In the genomic region with DNA sequence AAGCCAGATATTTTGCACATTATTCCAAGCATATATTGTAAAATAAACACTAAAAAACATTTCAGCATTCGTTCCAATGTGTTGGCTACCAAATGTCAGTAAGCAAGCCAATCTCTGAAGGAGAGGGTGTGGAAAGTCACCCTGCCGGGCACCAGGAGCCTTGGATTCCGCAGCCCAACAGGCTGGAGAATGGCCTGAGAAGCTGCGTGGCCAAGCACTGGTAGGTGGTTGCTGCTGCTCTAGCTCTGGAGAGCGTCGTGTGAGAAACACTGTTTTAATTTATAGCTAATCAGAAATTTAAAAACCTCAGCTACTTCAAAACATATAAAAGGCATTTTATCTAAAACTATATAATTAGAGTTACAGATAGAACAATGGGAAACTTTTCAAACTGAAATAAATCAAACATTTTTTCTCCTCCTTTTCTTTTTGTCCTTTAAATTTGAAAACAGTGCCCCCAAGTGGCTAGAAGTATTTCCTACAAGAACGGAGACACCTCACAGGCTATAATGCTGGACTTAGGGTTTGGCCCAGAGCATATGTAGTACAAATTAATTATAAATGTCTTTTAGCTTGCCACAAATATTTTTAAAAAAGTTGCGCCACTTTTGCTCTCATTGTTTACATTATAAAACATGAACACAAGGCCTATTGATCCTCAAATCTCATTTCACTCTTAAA, we compare ENCODE assay signal across 8 mouse cellular contexts.
A peak's percentile ranks its signal among the peaks of the same experiment; 100 is the strongest.
DNase-seq lines count a peak whose midpoint lies in the region; ATAC-seq and TF ChIP-seq lines count a peak whose summit lies in the region.

No protein-coding gene starts in this region.

- H3K4me1 ChIP-seq in intestine, embryonic 15.5 days (replicated peaks): no peaks in the 10 kb centered on the region
- no peaks in the 10 kb centered on the region for H3K4me1 ChIP-seq in midbrain, postnatal 0 days (ENCODE audit: insufficient read depth, low read length)
- H3K4me1 ChIP-seq in thymus, adult 2 months (replicated peaks; ENCODE audit: control insufficient read depth, insufficient read depth, low read length): no peaks in the 10 kb centered on the region

- peak; percentile 76 for TF ChIP-seq CTCF in midbrain, postnatal 0 days (IDR thresholded peaks at IDR 0.05)
- TF ChIP-seq CTCF in thymus, adult 2 months (IDR thresholded peaks at IDR 0.05; ENCODE audit: borderline replicate concordance, control insufficient read depth, extremely low read depth, insufficient read depth, low read length, poor library complexity): no peak

- H3K9me3 ChIP-seq in intestine, embryonic 15.5 days: no peaks in the 10 kb centered on the region
- H3K9me3 ChIP-seq in midbrain, postnatal 0 days (ENCODE audit: low read length): no peaks in the 10 kb centered on the region

- 28% methylated on average over 8 of the region's 8 CpGs for WGBS in intestine, embryonic 15.5 days
- WGBS in midbrain, postnatal 0 days: 21% methylated on average over 8 of the region's 8 CpGs
- WGBS in thymus, adult 2 months: 48% methylated on average over 8 of the region's 8 CpGs

- no peaks in the 10 kb centered on the region for H3K27me3 ChIP-seq in intestine, embryonic 15.5 days (replicated peaks)
- no peaks in the 10 kb centered on the region for H3K27me3 ChIP-seq in midbrain, postnatal 0 days (ENCODE audit: insufficient read depth, low read length)
- H3K27me3 ChIP-seq in thymus, adult 2 months (ENCODE audit: control insufficient read depth, insufficient read depth, low read length): no peaks in the 10 kb centered on the region

- H3K27ac ChIP-seq in intestine, embryonic 15.5 days: no peak overlapping the region
- no peak overlapping the region for H3K27ac ChIP-seq in midbrain, postnatal 0 days (ENCODE audit: low read depth, low read length)
- H3K27ac ChIP-seq in thymus, adult 2 months (ENCODE audit: control insufficient read depth, insufficient read depth, low read length): no peak overlapping the region

- ATAC-seq in intestine, embryonic 15.5 days: 0 out of 2 replicates have a peak, but pooled peaks have one; percentile 34
- ATAC-seq in midbrain, postnatal 0 days (ENCODE audit: low FRiP score): no peak

- no peak overlapping the region for H3K4me3 ChIP-seq in intestine, embryonic 15.5 days (replicated peaks)
- no peak overlapping the region for H3K4me3 ChIP-seq in midbrain, postnatal 0 days (ENCODE audit: low read depth, low read length)
- no peak overlapping the region for H3K4me3 ChIP-seq in thymus, adult 2 months (ENCODE audit: control insufficient read depth, insufficient read depth, low read length)

- peak; percentile 34 for DNase-seq in kidney, adult 9 months
- DNase-seq in kidney, adult 11 months: no peak
- DNase-seq in NIH3T3 (ENCODE audit: low read depth): peak; percentile 62
- DNase-seq in embryo, embryonic 9.5 days (ENCODE audit: extremely low spot score): peak; percentile 45
- peak; percentile 63 for DNase-seq in midbrain, postnatal 0 days (ENCODE audit: low spot score)
- DNase-seq in thymus, adult 2 months: no peak
- DNase-seq in frontal cortex, postnatal 25 days (ENCODE audit: low spot score in 2 of 2): no peak

- H3K4me2 ChIP-seq in intestine, embryonic 15.5 days (replicated peaks): no peak overlapping the region
- H3K4me2 ChIP-seq in midbrain, postnatal 0 days (ENCODE audit: low read depth, low read length, poor library complexity, severe bottlenecking): no peak overlapping the region

- H3K36me3 ChIP-seq in intestine, embryonic 15.5 days: no peaks in the 10 kb centered on the region
- no peaks in the 10 kb centered on the region for H3K36me3 ChIP-seq in midbrain, postnatal 0 days (ENCODE audit: insufficient read depth, low read length)
- no peaks in the 10 kb centered on the region for H3K36me3 ChIP-seq in thymus, adult 2 months (ENCODE audit: control insufficient read depth, insufficient read depth, low read length)

- no peak overlapping the region for H3K9ac ChIP-seq in intestine, embryonic 15.5 days
- no peak overlapping the region for H3K9ac ChIP-seq in midbrain, postnatal 0 days (replicated peaks; ENCODE audit: low read length, poor library complexity, severe bottlenecking)

- no peak for TF ChIP-seq POLR2A in thymus, adult 2 months (IDR thresholded peaks at IDR 0.05; ENCODE audit: control insufficient read depth, extremely low read depth, insufficient read depth, low read length, poor library complexity)

Comparison
In these comparisons a context has a peak if more than half of its experiments do, and no peak if none do; other contexts are left out.
1. DNase-seq: peak in kidney, adult 9 months (single experiment), NIH3T3 (single experiment), embryo, embryonic 9.5 days (single experiment) and midbrain, postnatal 0 days (single experiment); none in kidney, adult 11 months (single experiment), thymus, adult 2 months (single experiment) and frontal cortex, postnatal 25 days (0 of 2).